Mouse (Mus musculus): ENCODE measurements around the gene Cnot1.
"Not testable (repeated sequence)": the region's sequence is repeated elsewhere in the genome, so short reads cannot be mapped to it uniquely, and the experiment has no call there.

Cnot1 gene

DNA sequence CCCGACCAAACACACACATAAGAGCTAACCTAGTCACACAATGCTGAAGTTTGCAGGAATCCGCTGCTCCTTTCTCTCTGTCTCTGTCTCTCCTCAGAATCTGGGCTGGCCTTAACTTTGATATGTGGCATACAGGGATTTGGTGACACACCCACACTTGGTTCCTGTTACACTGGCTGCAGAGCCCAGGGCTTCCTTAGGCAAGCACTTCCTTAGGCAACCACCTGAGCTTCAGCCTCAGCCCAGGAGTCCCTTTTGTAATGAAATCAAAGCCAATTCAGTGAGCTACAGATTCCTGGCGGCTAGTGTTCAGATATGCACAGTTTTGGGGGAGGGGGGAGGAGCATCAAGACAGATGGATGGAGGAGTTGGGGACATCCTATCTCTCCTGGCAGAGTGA is 10.3 kb upstream of the Cnot1 start:
- DNase-seq (ENCODE audit: low spot score in 2 of 2): no peak

DNA sequence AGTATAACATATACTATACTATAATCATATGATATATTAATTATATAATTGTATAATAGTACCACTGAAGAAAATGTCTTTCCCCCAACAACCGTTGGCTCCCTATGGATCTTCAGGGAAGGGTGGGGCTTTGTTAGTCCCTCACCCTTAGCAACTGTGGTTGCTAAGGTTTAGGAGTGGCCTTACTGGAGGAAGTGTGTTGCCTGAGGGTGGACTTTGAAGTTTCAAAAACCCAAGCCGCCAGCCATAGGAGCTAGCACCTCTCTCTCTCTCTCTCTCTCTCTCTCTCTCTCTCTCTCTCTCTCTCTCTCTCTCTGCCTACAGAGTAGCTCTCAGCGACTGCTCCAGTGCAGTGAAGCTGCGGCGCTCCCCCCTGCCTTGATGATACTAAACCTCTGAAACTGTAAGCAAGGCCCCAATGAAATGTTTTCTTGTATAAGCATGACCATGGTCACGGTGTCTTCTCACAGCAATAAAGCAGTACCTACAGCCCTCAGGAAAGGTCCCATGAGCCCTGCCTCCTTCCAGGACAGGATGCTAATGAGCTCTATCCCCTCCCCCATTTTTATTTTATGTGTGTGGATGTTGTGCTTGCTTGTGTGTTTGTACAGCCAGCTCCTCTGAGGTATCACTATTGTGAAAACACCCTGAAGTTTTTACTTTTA is 8.9 kb upstream of the Cnot1 start:
- no peak for DNase-seq (ENCODE audit: low spot score in 2 of 2)

DNA sequence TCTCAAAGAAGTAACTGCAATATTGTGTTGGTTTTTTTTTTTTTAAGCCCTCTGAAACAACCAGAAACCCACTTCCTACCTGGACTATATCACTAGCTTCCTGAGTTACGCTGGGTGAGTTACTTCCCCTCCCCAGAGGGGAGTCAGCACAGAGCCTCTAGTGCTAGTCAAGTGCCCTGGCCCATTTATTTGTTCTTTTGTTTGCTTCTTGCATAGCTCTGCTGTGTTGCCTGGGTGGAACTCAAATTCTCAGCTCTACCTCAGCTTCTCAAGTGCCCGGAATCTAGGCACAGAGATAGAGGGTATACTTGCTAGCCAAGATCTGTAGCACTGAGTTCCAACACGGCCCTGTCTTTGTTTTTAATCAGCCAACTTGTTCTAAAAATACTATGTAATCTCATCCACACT is 2.9 kb upstream of the Cnot1 start:
- DNase-seq (ENCODE audit: low spot score in 2 of 2): no peak

DNA sequence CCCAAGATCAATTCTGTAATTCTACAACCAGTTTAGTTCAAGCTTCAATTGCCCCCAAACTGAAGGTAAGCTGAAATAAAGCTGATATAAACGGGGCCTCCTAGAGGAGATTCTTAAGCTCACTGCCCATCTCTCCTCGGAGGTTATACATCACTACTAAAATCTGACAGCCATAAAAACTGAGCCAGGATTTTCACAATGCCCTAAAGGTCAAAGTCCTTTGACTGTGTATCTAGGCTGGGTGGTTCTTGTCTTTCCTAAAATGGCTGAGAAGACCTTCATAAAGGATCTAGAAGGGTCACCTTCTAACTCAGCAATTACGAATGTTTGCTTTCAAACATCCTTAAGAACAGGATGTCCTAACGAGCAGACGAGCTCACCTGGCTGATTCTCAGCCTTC is 1.9 kb upstream of the Cnot1 start:
- no peak for DNase-seq (ENCODE audit: low spot score in 2 of 2)

DNA sequence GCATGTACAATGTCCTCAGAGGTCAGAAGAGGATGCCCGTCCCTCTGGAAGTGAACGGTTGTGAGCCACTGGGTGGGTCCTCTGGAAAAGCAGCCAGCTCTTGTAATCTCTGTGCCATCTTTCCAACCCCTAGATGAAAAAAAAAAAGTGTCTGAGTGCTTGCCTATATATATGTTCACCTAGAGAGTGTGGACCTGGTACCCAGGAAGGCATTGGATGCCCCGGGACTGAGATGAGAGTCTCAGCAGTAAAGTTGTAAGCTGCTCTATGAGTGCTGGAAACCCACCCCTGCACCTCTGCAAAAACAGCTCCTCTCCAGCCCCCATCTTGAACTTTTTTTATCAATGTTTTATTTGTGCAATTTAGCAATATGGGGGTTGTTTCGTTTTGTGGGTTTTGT is 1.4 kb upstream of the Cnot1 start:
- DNase-seq (ENCODE audit: low spot score in 2 of 2): no peak

DNA sequence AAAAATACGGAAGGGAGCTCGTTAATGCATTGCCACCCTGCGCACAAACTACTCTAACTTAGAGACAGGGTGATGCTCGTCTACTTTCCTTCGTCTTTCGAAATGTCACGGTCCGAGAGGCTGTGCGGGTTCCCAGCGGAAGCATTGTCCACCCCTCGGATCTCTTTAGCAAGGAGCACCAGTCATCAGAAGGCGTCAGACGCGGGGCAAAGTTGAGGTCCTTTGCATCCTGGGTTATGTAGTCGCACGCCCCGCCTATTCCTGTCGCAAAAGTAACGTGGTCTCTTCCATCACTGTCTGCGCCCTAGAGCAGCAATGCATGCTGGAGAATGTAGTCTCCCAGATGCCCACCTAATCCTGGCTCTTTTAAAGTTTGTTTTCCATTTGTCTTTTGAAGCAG is 597 bp upstream of the Cnot1 start:
- DNase-seq (ENCODE audit: low spot score in 2 of 2): peak; percentile 93 to 97

DNA sequence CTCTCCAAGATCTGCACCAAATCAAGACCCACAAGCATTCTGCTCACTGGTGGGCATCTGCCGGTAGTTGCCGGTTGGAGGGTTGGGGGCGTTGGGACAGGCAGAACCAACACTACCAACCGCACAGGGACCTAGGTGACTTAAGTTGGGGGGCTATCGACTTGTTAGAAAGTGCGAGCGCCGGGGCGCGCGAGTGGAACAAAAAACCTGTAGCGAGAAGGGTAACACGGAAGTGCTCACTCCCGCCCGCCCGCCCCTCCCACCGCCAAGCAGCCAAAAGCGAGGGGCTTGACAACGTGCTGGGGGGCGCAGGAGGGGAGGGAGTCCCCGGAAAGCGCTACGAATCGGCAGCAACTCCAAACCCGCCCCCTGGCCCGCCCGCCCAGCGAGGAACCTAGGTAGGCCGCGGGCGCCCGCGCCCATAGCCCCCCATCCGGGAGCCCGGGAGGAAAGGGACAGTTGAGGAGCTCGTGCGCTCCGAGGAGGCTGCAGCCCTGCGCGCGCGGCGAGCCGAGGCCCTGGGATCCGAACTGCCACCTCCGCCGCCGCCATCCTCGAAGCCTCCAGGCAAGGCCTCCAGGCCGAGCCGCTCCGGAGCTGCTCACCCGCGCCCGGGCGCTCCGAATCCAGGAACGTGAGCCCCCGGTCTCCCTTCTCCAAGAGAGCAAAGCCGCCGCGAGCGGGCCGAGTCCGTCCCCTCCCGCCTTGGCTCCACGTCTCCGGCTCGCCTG is 638 bp downstream of the Cnot1 start:
- no peak for DNase-seq (ENCODE audit: low spot score in 2 of 2)

DNA sequence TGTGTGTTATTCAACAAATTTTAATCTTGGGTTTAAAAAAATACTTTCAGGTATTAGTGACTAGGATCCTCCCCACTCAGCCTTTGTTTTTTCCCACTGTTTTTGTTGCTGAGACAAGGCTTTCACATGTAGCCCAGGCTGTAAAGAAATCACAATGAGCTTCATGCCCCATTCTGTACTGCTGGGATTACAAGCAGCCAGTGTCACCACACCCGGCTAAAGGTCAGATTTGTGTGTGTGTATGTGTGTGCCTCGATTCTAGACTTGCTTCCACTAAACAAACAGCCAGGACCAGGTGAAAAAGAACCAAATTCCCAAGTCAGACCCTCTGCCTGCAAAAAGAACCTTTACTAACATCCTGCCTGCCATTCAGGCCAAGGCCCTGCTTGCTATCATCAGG is 1.8 kb downstream of the Cnot1 start:
- DNase-seq (ENCODE audit: low spot score in 2 of 2): no peak

DNA sequence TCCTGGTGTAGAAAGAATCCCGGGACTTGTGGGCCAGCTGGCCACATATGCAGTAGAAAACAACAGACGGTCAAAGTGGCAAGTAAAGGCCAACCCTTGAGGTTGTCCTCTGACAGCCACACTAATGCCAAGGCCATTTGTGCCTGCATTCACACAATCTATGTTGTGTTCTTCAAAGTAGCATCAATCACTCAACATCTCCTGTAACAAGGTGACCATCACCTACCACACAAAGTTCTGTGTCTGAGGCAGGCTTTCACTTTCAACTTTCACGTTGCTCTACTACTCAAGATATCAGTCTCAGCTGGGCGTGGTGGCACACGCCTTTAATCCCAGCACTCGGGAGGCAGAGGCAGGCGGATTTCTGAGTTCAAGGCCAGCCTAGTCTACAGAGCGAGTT is 5.0 kb downstream of the Cnot1 start:
- no peak for DNase-seq (ENCODE audit: low spot score in 2 of 2)

DNA sequence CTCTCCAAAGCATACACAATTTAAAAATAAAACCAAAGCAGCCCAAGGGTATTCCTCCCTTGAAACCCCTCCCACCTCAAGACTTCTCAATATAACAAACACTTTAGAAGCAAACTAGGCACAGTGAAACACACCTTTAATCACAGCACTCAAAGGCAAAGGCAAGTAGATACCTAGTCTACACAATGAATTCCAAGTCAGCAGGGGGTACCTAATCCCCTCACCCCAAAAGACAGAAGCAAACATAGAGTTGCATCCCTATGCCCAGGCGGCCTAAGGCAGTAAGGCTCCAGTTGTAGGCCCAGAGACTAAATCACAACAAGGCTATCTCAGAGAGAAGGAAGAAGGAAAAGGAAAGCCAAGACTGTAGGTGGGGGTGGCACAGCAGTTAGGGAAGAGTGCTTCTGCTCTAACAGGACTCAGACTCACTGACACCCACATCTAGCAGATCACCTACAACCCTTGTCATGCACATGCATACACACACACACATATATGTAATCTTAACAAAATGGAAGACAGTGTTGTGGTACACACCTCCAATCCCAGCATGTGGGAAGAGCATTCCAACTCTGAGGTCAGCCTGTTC is 5.7 kb downstream of the Cnot1 start:
- DNase-seq (ENCODE audit: low spot score in 2 of 2): no peak

DNA sequence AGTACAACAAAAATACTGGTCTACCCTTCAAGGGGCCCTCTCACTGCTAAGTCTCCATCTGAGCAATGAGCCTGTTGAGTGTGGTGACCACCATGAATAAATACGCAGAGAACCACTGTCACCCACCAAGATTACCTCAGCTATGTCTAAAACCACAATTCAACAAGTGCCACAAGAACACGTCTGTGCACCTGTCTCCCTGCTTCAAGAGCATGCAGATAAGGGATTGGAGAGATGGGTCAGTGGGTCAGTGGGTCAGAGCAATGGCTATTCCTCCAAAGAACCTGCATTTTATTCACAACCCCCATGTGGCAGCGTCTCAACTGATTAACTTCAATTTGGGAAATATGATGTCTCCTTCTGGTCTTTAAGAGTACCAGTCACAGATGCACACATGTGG is 6.9 kb downstream of the Cnot1 start:
- no peak for DNase-seq (ENCODE audit: low spot score in 2 of 2)

DNA sequence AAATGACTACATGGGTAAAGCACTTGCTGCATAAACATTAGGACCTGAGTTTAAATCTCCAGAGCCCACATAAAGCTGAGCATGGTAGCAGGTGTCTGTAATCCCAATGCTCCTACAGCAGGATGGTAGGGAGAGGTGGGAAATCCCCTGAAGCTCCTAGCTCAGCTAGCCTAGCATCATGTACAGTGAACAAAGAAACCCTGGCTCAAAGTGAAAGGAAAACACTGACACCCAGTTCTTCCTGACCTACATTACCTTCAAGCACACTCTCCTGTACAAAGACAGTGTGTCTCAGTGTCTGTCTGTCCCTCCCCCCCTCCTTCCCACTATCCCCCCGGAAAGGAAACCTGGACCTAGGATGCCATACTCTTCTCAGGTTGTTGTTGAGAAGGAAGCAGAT is 7.4 kb downstream of the Cnot1 start:
- no peak for DNase-seq (ENCODE audit: low spot score in 2 of 2)

DNA sequence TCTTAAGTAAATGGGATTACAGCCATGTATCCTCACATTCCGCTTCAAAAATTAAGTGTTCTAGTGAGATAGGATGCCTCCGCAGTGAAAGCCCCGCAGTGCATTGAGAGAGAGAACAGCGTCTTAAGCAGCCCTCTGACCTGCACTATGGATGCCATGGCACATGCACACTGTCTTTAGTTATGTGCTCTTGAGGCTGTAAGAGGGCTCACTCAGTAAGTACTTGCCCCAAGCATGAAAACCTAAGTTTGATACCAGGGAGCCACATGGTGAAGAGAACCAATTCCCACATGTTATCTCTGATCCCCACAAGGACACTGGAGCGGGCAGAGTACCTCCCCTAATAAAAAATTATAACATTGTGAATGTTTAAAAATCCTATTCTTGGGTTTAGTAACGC is 8.1 kb downstream of the Cnot1 start:
- no peak for DNase-seq (ENCODE audit: low spot score in 2 of 2)

DNA sequence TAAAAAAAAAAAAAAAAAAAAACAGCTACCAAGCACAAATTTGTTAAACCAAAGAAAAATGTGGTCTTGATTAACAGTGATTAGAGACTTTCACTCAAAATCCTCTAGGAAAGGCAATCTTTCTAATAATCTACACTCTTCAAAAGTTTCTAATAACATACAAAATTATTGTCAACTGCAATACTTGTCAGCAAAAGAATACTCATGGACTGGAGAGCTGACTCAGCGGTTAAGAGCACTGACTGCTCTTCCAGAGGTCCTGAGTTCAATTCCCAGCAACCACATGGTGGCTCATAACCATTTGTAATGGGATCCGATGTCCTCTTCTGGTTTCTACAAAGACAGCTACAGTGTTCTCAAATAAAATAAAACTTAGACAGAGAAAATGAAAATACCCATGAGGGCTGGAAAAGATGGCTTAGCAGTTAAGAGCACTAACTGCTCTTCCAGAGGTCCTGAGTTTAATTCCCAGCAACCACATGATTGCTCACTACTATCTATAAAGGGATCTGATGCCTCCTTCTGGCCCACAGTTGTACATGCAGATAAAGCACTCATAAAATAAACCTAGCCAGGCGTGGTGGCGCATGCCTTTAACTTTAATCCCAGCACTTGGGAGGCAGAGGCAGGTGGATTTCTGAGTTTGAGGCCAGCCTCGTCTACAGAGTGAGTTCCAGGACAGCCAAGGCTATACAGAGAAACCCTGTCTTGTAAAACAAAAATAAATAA is 11.8 kb downstream of the Cnot1 start:
- DNase-seq (ENCODE audit: low spot score in 2 of 2): not testable (repeated sequence)

DNA sequence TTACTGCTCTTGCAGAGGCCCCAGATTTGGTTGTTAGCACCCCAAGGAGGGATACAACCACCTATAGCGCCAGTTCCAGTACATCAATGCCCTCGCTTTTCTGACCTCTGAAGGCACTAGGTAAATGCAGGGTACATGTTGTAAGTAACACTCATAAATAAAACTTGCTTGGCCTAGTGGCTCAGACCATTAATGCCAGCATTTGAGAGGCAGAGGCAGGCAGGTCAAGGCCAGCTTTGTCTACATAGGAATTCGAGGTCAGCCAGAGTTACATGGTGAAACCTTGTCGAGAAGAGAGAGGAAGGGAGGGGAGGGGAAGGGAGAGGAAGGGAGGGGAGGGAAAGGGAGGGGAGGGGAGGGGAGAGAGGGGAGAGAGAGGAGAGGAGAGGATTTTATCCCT is 21.7 kb downstream of the Cnot1 start:
- no peak for DNase-seq (ENCODE audit: low spot score in 2 of 2)

DNA sequence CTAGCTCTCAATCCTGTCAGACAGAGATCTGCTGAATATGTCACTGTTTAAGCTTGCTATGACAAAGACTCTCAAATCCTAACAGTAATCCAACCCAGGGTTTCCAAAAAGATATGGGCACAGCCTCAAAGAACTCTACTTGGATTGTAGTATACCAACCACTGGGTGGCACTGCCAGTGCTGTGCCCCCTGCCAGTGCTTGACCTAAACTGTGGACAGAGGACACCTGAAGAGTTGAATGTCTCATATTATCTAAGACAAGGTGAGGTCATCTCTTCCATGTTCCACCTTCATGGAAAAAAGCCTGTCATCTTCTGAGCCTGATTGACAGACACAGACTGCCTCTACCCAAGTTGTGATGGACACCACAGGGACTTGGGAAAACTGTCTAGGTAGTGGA is 24.6 kb downstream of the Cnot1 start:
- DNase-seq (ENCODE audit: low spot score in 2 of 2): no peak

DNA sequence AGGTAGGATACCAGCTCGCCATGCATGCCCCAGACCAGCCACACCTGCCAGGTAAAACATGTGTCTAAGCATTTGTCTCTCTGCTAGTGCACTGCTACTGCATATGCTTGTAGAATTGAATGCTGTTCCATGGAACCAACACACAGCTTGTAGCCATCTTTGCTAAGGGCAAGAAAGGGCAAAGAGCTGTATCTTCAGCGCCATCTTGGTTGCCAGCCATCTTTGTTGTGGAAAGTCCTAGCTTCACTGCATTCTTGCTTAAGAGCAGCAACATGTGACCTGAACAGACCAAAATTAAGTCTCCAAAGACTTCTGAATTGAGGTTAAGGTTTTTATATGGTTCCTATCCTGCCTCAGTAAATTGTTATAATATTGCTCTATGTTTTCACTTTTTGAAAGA is 25.5 kb downstream of the Cnot1 start:
- no peak for DNase-seq (ENCODE audit: low spot score in 2 of 2)

DNA sequence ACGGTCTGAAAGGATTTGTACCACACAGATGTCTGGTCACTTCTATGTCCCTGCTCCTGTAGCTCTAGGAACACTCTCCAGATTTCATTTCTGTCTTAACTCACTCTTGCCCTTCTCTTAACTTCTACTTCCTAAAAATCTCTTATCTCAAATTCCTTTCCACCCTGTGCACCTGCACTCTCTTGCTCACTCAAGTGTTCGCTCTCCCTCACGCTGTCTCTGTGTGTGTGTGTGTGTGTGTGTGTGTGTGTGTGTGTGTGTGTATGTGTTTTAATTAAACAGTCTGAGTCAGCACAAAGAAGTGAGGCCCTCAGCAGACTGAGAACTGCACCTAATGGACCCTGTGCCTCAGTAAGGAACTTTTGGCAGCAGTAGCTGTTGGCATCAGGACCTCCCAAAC is 26.2 kb downstream of the Cnot1 start:
- no peak for DNase-seq (ENCODE audit: low spot score in 2 of 2)

DNA sequence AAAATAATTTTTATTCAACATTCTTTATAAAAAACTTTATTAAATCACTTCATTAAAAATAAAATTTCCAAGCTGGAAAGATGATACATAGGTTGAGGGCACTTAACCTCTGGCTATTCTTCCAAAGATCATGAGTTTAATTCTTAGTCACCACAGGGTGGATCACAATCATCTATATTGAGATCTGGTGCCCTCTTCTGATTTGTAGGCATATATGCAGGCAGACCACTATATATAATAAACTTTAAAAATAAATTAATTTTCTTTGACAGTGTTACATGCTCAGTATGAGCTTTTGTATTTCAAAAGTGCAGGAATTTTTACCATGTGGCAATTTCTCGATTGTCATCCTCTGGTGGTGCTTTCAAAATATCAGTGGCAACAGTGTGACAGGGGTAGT is 43.1 kb downstream of the Cnot1 start:
- DNase-seq (ENCODE audit: low spot score in 2 of 2): no peak

DNA sequence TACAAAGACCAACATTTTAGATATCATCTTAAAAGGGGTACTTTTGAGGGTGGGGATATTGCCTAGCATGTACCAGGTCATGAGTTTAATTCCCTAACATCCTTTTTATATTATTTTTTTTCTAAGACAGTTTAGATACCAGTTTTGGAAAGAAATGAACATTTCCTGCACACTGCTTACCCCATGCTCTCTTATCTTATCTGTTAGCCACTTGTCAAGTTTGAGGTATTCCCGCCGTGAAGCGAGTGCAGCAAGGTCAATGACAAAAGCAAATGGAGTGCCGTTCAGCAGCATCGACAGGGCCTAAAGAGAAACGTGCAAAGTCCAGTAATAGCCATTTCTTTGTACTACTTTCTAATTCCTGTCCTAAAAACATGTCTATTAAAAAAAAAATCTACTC is 46.9 kb downstream of the Cnot1 start:
- DNase-seq (ENCODE audit: low spot score in 2 of 2): no peak

DNA sequence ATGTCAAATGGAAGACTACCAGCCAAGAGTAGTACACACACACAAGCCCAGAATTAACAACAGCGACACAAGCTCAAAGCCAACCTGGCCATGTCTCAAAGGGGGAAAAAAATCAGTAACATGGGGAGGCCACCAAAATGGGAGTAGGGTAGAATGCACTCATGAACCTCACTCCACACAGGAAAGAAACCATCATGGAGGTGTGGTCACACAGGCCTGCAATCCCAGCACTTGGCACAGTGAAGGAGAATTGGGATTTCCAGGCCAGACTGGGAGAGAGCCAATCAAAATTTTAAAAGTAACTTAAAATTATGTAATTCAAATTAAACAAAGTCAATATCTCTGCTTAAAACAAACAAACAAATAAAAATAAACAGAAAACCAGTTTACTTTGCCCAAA is 55.3 kb downstream of the Cnot1 start:
- no peak for DNase-seq (ENCODE audit: low spot score in 2 of 2)

DNA sequence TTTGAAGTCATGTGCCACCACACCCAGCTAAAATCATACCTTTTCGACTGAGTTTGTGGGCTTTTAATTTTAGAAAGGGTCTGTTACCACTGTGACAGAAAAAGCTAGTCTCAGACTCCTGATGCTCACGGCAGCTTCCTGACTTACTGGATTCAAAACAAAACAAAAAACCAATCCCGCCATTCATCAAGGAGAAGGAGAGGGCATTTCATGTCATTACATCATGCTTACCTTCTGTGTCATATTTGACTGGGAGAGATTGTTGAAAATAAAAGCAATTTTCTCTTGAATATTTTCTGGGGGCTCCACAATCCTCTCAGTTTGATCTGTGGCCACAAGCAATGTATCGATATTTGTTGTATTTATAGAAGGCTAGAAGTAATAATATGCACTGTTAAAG is 59.2 kb downstream of the Cnot1 start:
- DNase-seq (ENCODE audit: low spot score in 2 of 2): no peak

DNA sequence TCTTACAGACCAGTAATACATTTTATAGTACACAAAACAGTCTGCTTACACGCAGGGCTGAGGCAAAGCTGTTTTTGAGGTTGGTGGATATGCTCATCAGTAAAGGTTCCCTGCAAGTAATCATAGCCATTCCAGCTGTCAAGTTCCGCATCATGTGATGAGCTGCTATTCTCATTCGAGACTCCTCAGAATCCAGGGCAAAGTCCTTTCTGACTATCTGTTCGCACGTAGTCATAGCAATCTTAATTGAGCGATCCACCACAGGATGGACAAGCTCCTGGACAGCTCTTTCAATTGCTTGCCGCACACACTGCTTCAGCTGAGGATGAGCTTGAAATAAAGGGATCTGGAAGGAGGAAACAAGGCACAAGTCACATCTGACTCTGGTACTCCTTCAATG is 65.5 kb downstream of the Cnot1 start:
- DNase-seq (ENCODE audit: low spot score in 2 of 2): no peak

Measured in left cerebral cortex, adult 9 months (tissue).